Mouse (Mus musculus): ENCODE measurements at regions not wholly inside any gene's neighbourhood (a gene's known extent, or its start where the extent isn't known, plus 50 kb on each side); places are given as distances from the start of the nearest gene placed in this dataset.

DNA sequence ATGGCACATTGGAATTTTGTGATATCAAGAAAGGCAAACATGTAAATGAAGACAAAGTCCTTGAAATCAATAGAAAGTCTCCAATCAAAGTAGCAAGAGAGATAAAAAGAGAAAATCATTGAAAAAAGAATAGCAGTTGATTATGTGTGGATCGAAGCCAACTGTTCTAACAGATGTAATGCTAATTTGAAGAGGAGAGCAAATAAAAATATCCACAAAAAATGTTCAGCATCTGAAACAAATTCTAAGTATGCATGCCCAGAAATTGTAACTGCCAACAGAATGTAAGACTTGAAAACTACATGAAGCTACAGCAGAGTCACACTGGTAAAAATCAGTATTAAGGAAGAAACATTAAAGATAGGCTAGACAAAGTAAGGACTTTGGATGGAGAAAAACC lies 587.2 kb upstream of the Galntl6 start:
- Histone ChIP-seq H3K36me3 (replicated peaks) (no peaks in the 10 kb centered on the region), H3K27ac (no peak overlapping the region), H3K9ac (no peak overlapping the region), H3K4me3 (replicated peaks) (no peak overlapping the region), H3K4me1 (no peaks in the 10 kb centered on the region), H3K4me2 (no peak overlapping the region), H3K9me3 (no peaks in the 10 kb centered on the region), H3K27me3 (no peaks in the 10 kb centered on the region)
- ATAC-seq (ENCODE audit: low FRiP score) = no peak
- WGBS = 89% methylated on average over 1 of the region's 1 CpGs

DNA sequence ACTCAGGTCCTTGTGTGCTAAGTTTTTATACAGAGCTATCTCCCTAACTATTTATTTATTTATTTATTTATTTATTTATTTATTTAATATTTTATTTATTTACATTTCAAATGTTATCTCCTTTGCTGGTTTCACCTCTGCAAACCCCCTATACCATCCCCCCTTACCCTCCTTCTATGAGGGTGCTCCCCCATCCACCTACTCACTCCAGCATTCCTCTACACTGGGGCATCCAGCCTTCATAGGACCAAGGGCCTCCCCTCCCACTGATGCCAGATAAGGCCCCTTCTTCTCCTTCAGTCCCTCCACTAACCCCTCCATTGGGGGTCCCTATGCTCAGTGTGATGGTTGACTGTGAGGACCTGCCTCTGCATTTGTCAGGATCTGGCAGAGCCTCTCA lies 579.0 kb upstream of the Galntl6 start:
- no peak overlapping the region for H3K4me2 ChIP-seq
- no peak for ATAC-seq (ENCODE audit: low FRiP score)
- H3K27ac ChIP-seq = no peak overlapping the region
- no peaks in the 10 kb centered on the region for H3K36me3 ChIP-seq (replicated peaks)
- no peaks in the 10 kb centered on the region for H3K4me1 ChIP-seq
- no peaks in the 10 kb centered on the region for H3K27me3 ChIP-seq
- no peaks in the 10 kb centered on the region for H3K9me3 ChIP-seq
- no peak overlapping the region for H3K9ac ChIP-seq
- no peak overlapping the region for H3K4me3 ChIP-seq (replicated peaks)

DNA sequence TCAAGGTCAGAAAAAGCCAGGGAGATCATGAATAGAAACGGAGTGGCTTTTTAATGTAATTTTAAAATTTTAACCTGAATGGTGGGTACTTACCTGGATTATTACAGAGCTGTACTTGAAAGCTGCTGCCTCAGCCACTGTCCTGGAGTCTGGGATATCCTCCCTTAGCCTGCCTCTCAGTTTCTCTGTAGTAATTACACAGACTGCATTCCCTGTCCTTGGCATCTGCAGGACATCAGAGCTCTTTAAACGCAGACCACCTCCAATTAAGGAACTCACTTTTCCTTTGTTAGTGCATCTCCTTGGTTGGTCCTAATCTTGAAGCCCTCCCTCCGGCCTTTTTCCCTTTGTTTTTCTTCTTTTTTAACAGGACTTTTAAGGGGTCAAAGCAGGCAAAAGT lies 565.8 kb upstream of the Galntl6 start:
- Histone ChIP-seq H3K27ac (no peak overlapping the region), H3K4me1 (no peaks in the 10 kb centered on the region), H3K9ac (no peak overlapping the region), H3K4me2 (no peak overlapping the region), H3K4me3 (replicated peaks) (no peak overlapping the region), H3K27me3 (no peaks in the 10 kb centered on the region), H3K36me3 (replicated peaks) (no peaks in the 10 kb centered on the region), H3K9me3 (0 out of 2 replicates have a peak, but pooled peaks cover 5% of the 10 kb centered on the region)
- 0 out of 2 replicates have a peak, but pooled peaks have one; percentile 46 for ATAC-seq (ENCODE audit: low FRiP score)
- 6% methylated on average over 3 of the region's 3 CpGs for WGBS

DNA sequence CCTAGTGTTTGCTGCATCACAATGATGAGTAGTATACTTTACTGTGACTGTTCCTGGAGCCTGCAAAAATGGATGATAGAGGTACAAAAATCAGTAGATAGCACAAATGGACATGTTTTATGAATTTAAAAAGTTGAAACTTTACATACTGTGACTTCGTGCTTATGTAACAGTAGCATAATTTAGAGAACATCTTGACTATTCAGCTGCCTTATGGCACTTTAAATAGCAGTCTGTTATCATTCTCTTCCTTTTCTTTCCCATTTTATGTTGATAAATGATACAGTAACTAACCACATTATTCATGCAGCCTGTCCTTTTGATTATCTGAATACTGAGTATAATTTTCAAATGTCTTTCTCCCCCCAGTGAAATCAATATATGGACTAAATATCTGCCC lies 561.8 kb upstream of the Galntl6 start:
- H3K27me3 ChIP-seq = no peaks in the 10 kb centered on the region
- H3K4me3 ChIP-seq (replicated peaks) = no peak overlapping the region
- H3K9me3 ChIP-seq = no peaks in the 10 kb centered on the region
- H3K4me2 ChIP-seq = no peak overlapping the region
- WGBS = 89% methylated on average over 1 of the region's 1 CpGs
- no peak for ATAC-seq (ENCODE audit: low FRiP score)
- H3K27ac ChIP-seq = no peak overlapping the region
- H3K36me3 ChIP-seq (replicated peaks) = no peaks in the 10 kb centered on the region
- H3K4me1 ChIP-seq = no peaks in the 10 kb centered on the region
- H3K9ac ChIP-seq = no peak overlapping the region

DNA sequence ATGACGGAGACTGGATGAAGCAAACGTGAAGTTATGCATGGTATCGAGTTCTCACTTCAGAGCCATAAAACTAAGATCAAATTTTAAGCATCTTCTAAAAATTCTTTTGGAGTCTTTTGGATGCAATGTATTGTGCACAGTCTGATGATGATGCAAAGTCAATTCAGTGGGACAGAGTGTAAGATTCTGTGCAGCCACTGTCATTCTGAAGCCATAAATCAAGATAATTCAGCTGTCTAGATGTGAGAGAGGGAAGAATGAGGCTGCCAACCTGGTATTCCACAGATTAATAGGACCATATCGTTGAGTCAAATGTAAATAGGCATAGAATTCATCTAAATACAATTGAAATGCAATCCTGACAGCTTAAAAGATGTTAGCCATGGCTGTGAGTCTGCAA lies 536.2 kb upstream of the Galntl6 start:
- Histone ChIP-seq H3K4me3 (replicated peaks) (no peak overlapping the region), H3K4me1 (no peaks in the 10 kb centered on the region), H3K9ac (no peak overlapping the region), H3K36me3 (replicated peaks) (no peaks in the 10 kb centered on the region), H3K27me3 (no peaks in the 10 kb centered on the region), H3K27ac (no peak overlapping the region), H3K4me2 (no peak overlapping the region), H3K9me3 (no peaks in the 10 kb centered on the region)
- ATAC-seq (ENCODE audit: low FRiP score) = no peak
- WGBS = 85% methylated on average over 4 of the region's 4 CpGs

DNA sequence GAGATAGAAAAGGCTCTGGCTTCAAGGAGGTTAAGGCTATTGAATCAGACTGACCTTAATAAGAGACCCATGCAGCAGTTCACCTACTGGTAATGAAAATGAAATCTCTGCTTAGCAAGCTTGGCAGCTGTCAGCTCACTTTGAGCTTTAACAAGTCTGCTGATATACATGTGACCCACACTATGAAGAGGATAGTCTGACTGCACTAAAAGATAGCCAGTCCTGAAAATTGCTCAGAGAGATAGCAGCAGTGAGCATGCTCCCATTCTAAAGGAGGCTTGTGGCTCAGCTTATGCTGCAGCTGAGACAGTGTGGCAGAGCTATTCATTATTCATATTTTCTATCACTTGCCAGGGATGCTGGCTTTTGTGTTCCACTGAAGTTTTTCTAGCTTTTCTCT lies 491.2 kb upstream of the Galntl6 start:
- no peak overlapping the region for H3K9ac ChIP-seq
- no peak overlapping the region for H3K4me3 ChIP-seq (replicated peaks)
- no peak overlapping the region for H3K27ac ChIP-seq
- peak; percentile 65; the same call in 1 of the 2 replicates for ATAC-seq (ENCODE audit: low FRiP score)
- H3K9me3 ChIP-seq = no peaks in the 10 kb centered on the region
- no peak overlapping the region for H3K4me2 ChIP-seq
- H3K27me3 ChIP-seq = no peaks in the 10 kb centered on the region
- no peaks in the 10 kb centered on the region for H3K4me1 ChIP-seq
- no peaks in the 10 kb centered on the region for H3K36me3 ChIP-seq (replicated peaks)

DNA sequence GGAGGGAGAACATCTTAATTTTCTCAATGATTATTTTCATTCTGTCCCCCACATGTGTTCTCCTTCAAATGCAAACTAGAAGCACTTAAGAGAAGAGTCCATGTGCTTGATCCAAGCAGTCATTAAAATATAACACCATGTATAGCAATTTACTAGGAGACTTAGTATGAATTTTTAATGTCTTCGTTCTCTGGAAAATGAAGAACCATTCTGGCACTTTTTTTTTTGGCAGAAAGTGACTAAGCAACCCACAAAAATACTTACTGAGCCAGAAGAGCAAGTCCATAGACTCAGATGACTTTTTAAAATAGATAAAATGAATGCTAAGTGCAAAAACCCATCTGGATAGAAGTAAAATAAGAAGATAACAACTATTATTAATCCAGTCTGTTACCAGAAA lies 477.3 kb upstream of the Galntl6 start:
- H3K4me1 ChIP-seq = no peaks in the 10 kb centered on the region
- H3K4me3 ChIP-seq (replicated peaks) = no peak overlapping the region
- 78% methylated on average over 1 of the region's 1 CpGs for WGBS
- no peaks in the 10 kb centered on the region for H3K27me3 ChIP-seq
- H3K4me2 ChIP-seq = no peak overlapping the region
- no peaks in the 10 kb centered on the region for H3K9me3 ChIP-seq
- H3K9ac ChIP-seq = no peak overlapping the region
- H3K27ac ChIP-seq = no peak overlapping the region
- no peaks in the 10 kb centered on the region for H3K36me3 ChIP-seq (replicated peaks)
- no peak for ATAC-seq (ENCODE audit: low FRiP score)

DNA sequence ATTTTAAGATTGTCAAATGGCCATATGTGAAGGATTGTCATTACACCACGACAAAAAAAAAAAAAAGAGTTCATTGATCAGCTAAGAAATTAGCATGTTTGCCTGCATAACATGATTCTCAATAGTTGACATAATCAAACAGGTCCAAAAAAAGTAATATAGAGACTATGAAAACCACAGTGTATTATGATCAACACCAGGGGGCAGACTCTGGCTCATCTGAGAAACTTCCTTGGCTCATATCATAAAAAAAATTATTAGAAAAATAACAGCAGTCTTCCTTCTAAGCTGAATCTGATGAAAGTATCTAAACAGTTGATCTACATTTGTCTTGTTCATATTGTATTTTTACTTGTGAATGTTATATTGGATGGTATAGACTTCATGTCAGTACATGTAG lies 472.3 kb upstream of the Galntl6 start:
- 50% methylated on average over 1 of the region's 1 CpGs for whole genome bisulfite sequencing
- ATAC-seq (ENCODE audit: low FRiP score) = no peak
- no peak overlapping the region for H3K9ac ChIP-seq
- H3K27me3 ChIP-seq = no peaks in the 10 kb centered on the region
- H3K4me1 ChIP-seq = no peaks in the 10 kb centered on the region
- H3K27ac ChIP-seq = no peak overlapping the region
- H3K4me3 ChIP-seq (replicated peaks) = no peak overlapping the region
- H3K9me3 ChIP-seq = no peaks in the 10 kb centered on the region
- H3K4me2 ChIP-seq = no peak overlapping the region
- no peaks in the 10 kb centered on the region for H3K36me3 ChIP-seq (replicated peaks)

DNA sequence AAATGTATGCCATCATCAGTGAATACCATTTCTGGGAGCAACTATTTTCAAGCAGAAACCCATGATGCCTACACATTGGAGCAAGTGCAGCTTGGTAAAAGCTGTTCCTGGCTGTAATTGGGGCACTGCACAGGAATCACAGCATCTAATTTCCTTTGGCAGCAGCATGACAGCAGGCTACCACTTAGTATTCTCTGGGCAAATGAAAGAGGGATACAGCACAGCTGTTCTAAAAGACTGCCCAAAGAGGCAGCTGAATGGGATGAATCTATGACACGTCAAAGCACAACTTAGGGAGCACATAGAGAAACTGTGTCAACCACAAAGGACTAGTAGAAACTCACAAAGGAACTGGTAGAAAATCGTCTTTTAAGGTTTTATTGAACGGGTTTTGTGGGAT lies 440.5 kb upstream of the Galntl6 start:
- H3K9ac ChIP-seq = no peak overlapping the region
- no peaks in the 10 kb centered on the region for H3K4me1 ChIP-seq
- 0 out of 2 replicates have a peak, but pooled peaks have one; percentile 53 for ATAC-seq (ENCODE audit: low FRiP score)
- H3K9me3 ChIP-seq = no peaks in the 10 kb centered on the region
- WGBS = 66% methylated on average over 3 of the region's 3 CpGs
- no peak overlapping the region for H3K27ac ChIP-seq
- H3K27me3 ChIP-seq = no peaks in the 10 kb centered on the region
- H3K36me3 ChIP-seq (replicated peaks) = no peaks in the 10 kb centered on the region
- no peak overlapping the region for H3K4me3 ChIP-seq (replicated peaks)
- no peak overlapping the region for H3K4me2 ChIP-seq

DNA sequence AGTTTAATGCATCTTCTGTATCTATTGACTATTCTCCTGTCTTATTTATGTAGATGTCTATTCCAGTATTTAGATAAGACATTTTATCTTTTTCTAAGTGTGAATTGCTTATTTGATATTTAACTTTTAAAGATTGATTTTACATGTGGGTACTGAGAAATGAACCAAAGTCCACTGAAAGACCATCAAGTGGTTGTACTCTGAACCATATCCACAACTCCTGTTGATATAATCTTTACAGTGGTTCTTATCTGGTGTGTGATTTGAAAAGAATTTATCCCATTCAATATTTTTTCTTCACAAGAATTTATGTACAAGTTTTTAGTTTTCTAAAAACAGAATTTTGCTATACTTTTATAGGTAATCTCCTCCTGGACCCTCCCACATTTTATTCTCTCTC lies 422.6 kb upstream of the Galntl6 start:
- Histone ChIP-seq H3K9me3 (no peaks in the 10 kb centered on the region), H3K27ac (no peak overlapping the region), H3K9ac (no peak overlapping the region), H3K27me3 (no peaks in the 10 kb centered on the region), H3K36me3 (replicated peaks) (no peaks in the 10 kb centered on the region), H3K4me2 (no peak overlapping the region), H3K4me1 (no peaks in the 10 kb centered on the region), H3K4me3 (replicated peaks) (no peak overlapping the region)
- ATAC-seq (ENCODE audit: low FRiP score) = no peak

Measured in forebrain, embryonic 12.5 days (tissue).